Mouse (Mus musculus): ENCODE results near the gene Gba2.

GRCm38 (mm10) chr4:43561997-43562768 lies 16.5 kb downstream of the Gba2 start, which contains the start of the genes Creb3 and Tln1:
- peak; percentile 28 for TF ChIP-seq CTCF (IDR thresholded peaks at IDR 0.05; ENCODE audit: low read depth)
- no peak for TF ChIP-seq EP300 (optimal IDR thresholded peaks at IDR 0.05)

Measured in stomach, postnatal 0 days (tissue).